Mouse (Mus musculus) T-helper 1 cell (primary cell): ENCODE measurements around the gene 9030612E09Rik.

Experiments used
- in situ Hi-C: fragments of 300-600 bp; cut with MboI, MseI; formaldehyde crosslinking; loops from one replicate; pipeline ENCODE4 v1.15.1; 2025; ENCODE audit warnings: high pct_unique_total_duplicates

9030612E09Rik gene

GRCm38 (mm10) chr10:43174326-43175155 lies at the start of gene 9030612E09Rik, which contains the start of gene Sobp:
TSS of gene 9030612E09Rik (plus strand) at chr10:43174704.
TSS of gene Sobp (minus strand) at chr10:43174530.
- in situ Hi-C loops = no loop called here

- in situ Hi-C loops = no loop called here
Observed at GRCm38 (mm10) chr10:43128750-43129149, 45.8 kb upstream of the 9030612E09Rik start.

- in situ Hi-C loops = no loop called here
Observed at GRCm38 (mm10) chr10:43134027-43134426, 40.5 kb upstream of the 9030612E09Rik start.

GRCm38 (mm10) chr10:43143173-43143572 lies 31.3 kb upstream of the 9030612E09Rik start:
- in situ Hi-C loops = no loop called here

- in situ Hi-C loops = no loop called here
Observed at GRCm38 (mm10) chr10:43148456-43148855, 26.0 kb upstream of the 9030612E09Rik start.

GRCm38 (mm10) chr10:43152643-43153042 lies 21.9 kb upstream of the 9030612E09Rik start:
- in situ Hi-C loops = no loop called here

GRCm38 (mm10) chr10:43155046-43155560 lies 19.4 kb upstream of the 9030612E09Rik start:
- in situ Hi-C loops = no loop called here

GRCm38 (mm10) chr10:43158917-43159316 lies 15.6 kb upstream of the 9030612E09Rik start:
- in situ Hi-C loops = no loop called here

- in situ Hi-C loops = no loop called here
Observed at GRCm38 (mm10) chr10:43159333-43159732, 15.2 kb upstream of the 9030612E09Rik start.

- in situ Hi-C loops = no loop called here
Observed at GRCm38 (mm10) chr10:43162318-43162717, 12.2 kb upstream of the 9030612E09Rik start.

GRCm38 (mm10) chr10:43164406-43164805 lies 10.1 kb upstream of the 9030612E09Rik start:
- in situ Hi-C loops = no loop called here

- in situ Hi-C loops = no loop called here
Observed at GRCm38 (mm10) chr10:43166146-43166545, 8.4 kb upstream of the 9030612E09Rik start.

GRCm38 (mm10) chr10:43166817-43167216 lies 7.7 kb upstream of the 9030612E09Rik start:
- in situ Hi-C loops = no loop called here

GRCm38 (mm10) chr10:43168847-43169246 lies 5.7 kb upstream of the 9030612E09Rik start:
- in situ Hi-C loops = no loop called here

- in situ Hi-C loops = no loop called here
Observed at GRCm38 (mm10) chr10:43171106-43171505, 3.4 kb upstream of the 9030612E09Rik start.

- in situ Hi-C loops = no loop called here
Observed at GRCm38 (mm10) chr10:43172066-43172465, 2.4 kb upstream of the 9030612E09Rik start.

GRCm38 (mm10) chr10:43172554-43172953 lies 1.9 kb upstream of the 9030612E09Rik start:
- in situ Hi-C loops = no loop called here

GRCm38 (mm10) chr10:43173141-43173827 lies 1.2 kb upstream of the 9030612E09Rik start:
- in situ Hi-C loops = no loop called here

GRCm38 (mm10) chr10:43173828-43174325 lies 627 bp upstream of the 9030612E09Rik start:
- in situ Hi-C loops = no loop called here

- in situ Hi-C loops = no loop called here
Observed at GRCm38 (mm10) chr10:43175156-43175601, 675 bp downstream of the 9030612E09Rik start.

- in situ Hi-C loops = no loop called here
Observed at GRCm38 (mm10) chr10:43180313-43180912, 5.9 kb downstream of the 9030612E09Rik start.

- in situ Hi-C loops = no loop called here
Observed at GRCm38 (mm10) chr10:43200206-43200605, 25.7 kb downstream of the 9030612E09Rik start.
